Mouse (Mus musculus): Measurements from ENCODE around the gene Ppp1r3d. TPM values are rescaled to one million over a fixed set of nuclear protein-coding genes. Genes with fewer than 3 reads are reported as not detected.

Ppp1r3d gene
- polyA plus RNA-seq, 1 experiment: 4.1 TPM

DNA sequence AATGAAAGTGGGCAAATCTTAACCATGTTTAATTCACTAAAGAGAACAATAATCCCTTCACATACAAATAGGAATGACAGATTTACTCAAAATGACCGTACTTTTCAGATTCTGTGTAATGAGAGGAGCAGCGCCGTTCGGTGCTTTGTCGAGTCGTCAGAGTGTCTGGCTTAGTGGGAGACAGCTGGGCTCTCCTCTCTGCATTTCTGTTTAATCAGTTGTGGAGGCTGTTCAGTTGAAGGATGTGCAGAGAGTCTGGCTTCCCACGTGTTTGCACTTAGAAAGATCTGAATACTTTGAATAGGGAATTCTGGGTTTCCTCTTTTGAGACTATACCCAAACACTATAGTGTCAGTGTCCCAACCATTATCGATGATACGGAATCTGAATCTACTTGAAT, 23.0 kb upstream of the Ppp1r3d start:
- DNase-seq: no peak
- no peak for TF ChIP-seq POLR2A (IDR thresholded peaks at IDR 0.05; ENCODE audit: borderline replicate concordance, insufficient read depth, low read length)
- TF ChIP-seq CTCF (IDR thresholded peaks at IDR 0.05; ENCODE audit: borderline replicate concordance, insufficient read depth, low read depth, low read length): no peak
- Histone ChIP-seq H3K27ac (ENCODE audit: insufficient read depth, low read length) (no peak overlapping the region), H3K27me3 (ENCODE audit: control insufficient read depth, insufficient read depth, low read length) (no peaks in the 10 kb centered on the region), H3K4me1 (ENCODE audit: control insufficient read depth, insufficient read depth, low read length) (no peaks in the 10 kb centered on the region), H3K4me3 (replicated peaks; ENCODE audit: insufficient read depth, low read depth, low read length) (no peak overlapping the region)
- WGBS: 68% methylated on average over 9 of the region's 9 CpGs

DNA sequence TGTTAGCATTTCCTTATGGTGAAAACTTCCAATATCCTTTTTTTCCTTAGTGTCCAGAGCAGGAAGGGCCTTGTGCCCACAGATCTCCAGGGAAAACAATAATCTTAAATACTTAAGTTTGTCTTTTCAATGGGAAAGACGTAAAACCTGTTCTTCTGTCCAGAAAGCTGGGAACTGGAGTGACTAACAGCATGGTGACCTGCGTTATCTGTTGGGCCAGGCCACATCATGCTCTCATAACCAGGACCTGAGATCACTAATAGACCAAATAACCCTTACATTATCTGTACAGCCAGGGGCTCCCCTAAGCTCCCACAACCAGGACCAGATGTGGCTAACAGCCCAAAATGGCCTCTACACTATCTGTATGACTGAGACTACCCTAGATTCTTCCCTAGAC, 19.6 kb upstream of the Ppp1r3d start:
- Histone ChIP-seq H3K4me1 (ENCODE audit: control insufficient read depth, insufficient read depth, low read length) (no peaks in the 10 kb centered on the region), H3K4me3 (replicated peaks; ENCODE audit: insufficient read depth, low read depth, low read length) (no peak overlapping the region), H3K27ac (ENCODE audit: insufficient read depth, low read length) (no peak overlapping the region), H3K27me3 (ENCODE audit: control insufficient read depth, insufficient read depth, low read length) (no peaks in the 10 kb centered on the region)
- no peak for TF ChIP-seq CTCF (IDR thresholded peaks at IDR 0.05; ENCODE audit: borderline replicate concordance, insufficient read depth, low read depth, low read length)
- TF ChIP-seq POLR2A (IDR thresholded peaks at IDR 0.05; ENCODE audit: borderline replicate concordance, insufficient read depth, low read length): no peak
- DNase-seq: no peak
- WGBS: 94% methylated on average over 2 of the region's 2 CpGs

DNA sequence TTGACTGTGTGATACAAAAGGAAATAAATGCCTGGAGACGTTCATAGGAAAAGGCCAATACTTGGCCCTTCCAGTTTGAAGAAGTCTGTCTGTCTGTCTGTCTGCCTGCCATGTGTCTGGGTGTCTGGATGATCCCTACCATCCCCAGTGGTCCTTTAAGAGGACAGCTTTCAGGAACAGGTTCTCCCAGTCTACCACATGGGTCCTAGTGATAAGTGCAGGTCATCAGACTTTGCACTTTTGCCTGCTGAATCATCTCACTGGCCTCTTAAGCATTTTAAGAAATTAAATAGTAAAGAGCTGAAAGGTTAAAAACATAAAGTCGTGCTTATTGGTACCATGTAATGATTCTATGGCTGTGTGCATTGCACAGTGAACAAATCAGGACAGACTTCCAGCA, 19.2 kb upstream of the Ppp1r3d start:
- WGBS: 83% methylated on average over 2 of the region's 2 CpGs
- H3K4me3 ChIP-seq (replicated peaks; ENCODE audit: insufficient read depth, low read depth, low read length): no peak overlapping the region
- no peaks in the 10 kb centered on the region for H3K27me3 ChIP-seq (ENCODE audit: control insufficient read depth, insufficient read depth, low read length)
- no peak for DNase-seq
- TF ChIP-seq CTCF (IDR thresholded peaks at IDR 0.05; ENCODE audit: borderline replicate concordance, insufficient read depth, low read depth, low read length): no peak
- TF ChIP-seq POLR2A (IDR thresholded peaks at IDR 0.05; ENCODE audit: borderline replicate concordance, insufficient read depth, low read length): no peak
- no peak overlapping the region for H3K27ac ChIP-seq (ENCODE audit: insufficient read depth, low read length)
- H3K4me1 ChIP-seq (ENCODE audit: control insufficient read depth, insufficient read depth, low read length): no peaks in the 10 kb centered on the region

DNA sequence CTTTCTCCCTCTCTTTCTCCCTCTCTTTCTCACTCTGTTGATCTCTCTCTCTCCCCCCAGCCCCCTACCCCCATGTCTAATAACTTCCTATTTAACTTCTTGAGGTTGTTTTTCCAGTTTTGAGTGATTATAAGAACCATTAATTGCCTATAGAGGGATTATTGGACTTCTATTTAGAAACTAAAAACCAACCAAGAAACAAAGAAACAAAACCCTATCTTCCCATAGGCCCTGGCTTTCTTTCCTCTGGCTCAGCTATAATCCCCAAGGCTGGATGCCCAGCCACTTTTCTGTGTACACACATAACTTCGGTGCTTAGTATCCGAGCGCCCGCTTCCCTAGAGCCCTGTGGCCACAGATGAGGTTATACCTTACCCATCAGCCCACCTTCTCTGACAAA, 16.0 kb upstream of the Ppp1r3d start, which contains the start of gene Cdh26:
Gene Cdh26, plus strand, starts transcription at position 301 of the 400 bp plus-strand sequence.
- WGBS: 90% methylated on average over 4 of the region's 4 CpGs
- DNase-seq: no peak
- TF ChIP-seq POLR2A (IDR thresholded peaks at IDR 0.05; ENCODE audit: borderline replicate concordance, insufficient read depth, low read length): no peak
- no peak for TF ChIP-seq CTCF (IDR thresholded peaks at IDR 0.05; ENCODE audit: borderline replicate concordance, insufficient read depth, low read depth, low read length)
- H3K27ac ChIP-seq (ENCODE audit: insufficient read depth, low read length): no peak within 1 kb of the TSS
- no peaks in the 10 kb centered on the region for H3K4me1 ChIP-seq (ENCODE audit: control insufficient read depth, insufficient read depth, low read length)
- H3K4me3 ChIP-seq (replicated peaks; ENCODE audit: insufficient read depth, low read depth, low read length): no peak within 1 kb of the TSS
- no peaks in the 10 kb centered on the region for H3K27me3 ChIP-seq (ENCODE audit: control insufficient read depth, insufficient read depth, low read length)

DNA sequence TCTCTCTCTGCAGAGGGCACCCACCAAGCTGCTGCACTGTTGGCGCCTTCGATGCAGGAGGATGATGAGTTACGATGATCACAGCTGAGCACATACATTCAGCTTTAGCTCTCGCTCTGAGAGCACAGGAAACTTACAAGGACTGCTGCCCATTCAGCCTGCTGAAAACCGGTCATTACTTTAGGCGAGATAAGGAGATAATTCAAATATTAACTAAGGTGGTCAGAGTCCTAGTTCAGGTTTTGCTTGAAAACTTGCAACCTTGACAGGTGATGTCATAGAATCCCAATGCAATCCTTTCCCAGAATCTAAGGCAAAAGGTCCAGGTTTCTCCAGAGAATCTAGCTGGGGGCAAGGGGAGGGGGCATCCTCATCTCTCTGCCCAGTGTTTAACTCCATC, 15.2 kb upstream of the Ppp1r3d start:
- WGBS: 86% methylated on average over 6 of the region's 6 CpGs
- DNase-seq: no peak
- no peaks in the 10 kb centered on the region for H3K27me3 ChIP-seq (ENCODE audit: control insufficient read depth, insufficient read depth, low read length)
- no peak overlapping the region for H3K4me3 ChIP-seq (replicated peaks; ENCODE audit: insufficient read depth, low read depth, low read length)
- H3K27ac ChIP-seq (ENCODE audit: insufficient read depth, low read length): no peak overlapping the region
- no peaks in the 10 kb centered on the region for H3K4me1 ChIP-seq (ENCODE audit: control insufficient read depth, insufficient read depth, low read length)
- TF ChIP-seq CTCF (IDR thresholded peaks at IDR 0.05; ENCODE audit: borderline replicate concordance, insufficient read depth, low read depth, low read length): no peak
- TF ChIP-seq POLR2A (IDR thresholded peaks at IDR 0.05; ENCODE audit: borderline replicate concordance, insufficient read depth, low read length): no peak

DNA sequence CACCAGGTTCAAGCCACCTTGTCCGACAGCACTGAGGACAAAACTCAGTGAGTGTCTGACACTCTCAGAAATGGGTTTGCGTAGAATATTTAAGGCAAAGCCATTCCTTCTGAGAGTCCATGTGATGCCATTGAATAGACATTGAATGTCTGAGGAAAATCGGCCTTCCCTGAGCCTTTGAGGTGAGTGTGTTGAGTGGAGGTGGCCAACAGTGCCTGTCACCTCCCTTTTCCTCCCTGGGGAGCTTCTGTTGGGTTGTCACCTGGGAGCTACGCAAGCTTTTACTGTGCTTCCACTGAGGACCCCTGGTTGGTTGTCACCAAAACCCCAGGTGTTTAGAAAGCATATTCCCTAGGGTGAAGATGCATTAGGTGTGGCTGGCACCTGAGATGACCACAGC, 14.4 kb upstream of the Ppp1r3d start:
- 94% methylated on average over 4 of the region's 4 CpGs for WGBS
- DNase-seq: no peak
- Histone ChIP-seq H3K27me3 (ENCODE audit: control insufficient read depth, insufficient read depth, low read length) (no peaks in the 10 kb centered on the region), H3K4me3 (replicated peaks; ENCODE audit: insufficient read depth, low read depth, low read length) (no peak overlapping the region), H3K27ac (ENCODE audit: insufficient read depth, low read length) (no peak overlapping the region), H3K4me1 (ENCODE audit: control insufficient read depth, insufficient read depth, low read length) (no peaks in the 10 kb centered on the region)
- TF ChIP-seq POLR2A (IDR thresholded peaks at IDR 0.05; ENCODE audit: borderline replicate concordance, insufficient read depth, low read length) (no peak), CTCF (IDR thresholded peaks at IDR 0.05; ENCODE audit: borderline replicate concordance, insufficient read depth, low read depth, low read length) (no peak)

DNA sequence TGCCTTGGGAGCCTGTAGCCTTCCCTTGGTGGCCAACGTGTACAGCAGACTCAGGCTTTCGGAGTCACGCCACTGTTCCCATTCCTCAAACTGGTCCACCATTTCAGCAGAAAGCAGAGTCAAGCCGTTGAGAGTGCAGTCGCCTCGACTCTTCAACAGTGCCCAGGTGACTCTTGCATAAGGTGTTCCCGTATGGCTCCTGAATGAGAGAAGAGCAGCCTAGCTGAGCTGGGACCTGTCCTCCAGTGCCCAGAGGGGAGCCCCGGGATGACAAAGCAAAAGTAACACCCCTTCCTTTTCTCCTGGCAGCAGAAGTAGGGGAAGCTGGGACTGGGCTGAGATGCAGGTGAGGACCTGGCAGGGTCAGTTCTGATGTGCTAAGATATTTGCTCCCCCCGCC, 13.9 kb upstream of the Ppp1r3d start:
- TF ChIP-seq POLR2A (IDR thresholded peaks at IDR 0.05; ENCODE audit: borderline replicate concordance, insufficient read depth, low read length): no peak
- no peak for TF ChIP-seq CTCF (IDR thresholded peaks at IDR 0.05; ENCODE audit: borderline replicate concordance, insufficient read depth, low read depth, low read length)
- WGBS: 83% methylated on average over 9 of the region's 9 CpGs
- Histone ChIP-seq H3K27me3 (ENCODE audit: control insufficient read depth, insufficient read depth, low read length) (no peaks in the 10 kb centered on the region), H3K27ac (ENCODE audit: insufficient read depth, low read length) (no peak overlapping the region), H3K4me1 (ENCODE audit: control insufficient read depth, insufficient read depth, low read length) (no peaks in the 10 kb centered on the region), H3K4me3 (replicated peaks; ENCODE audit: insufficient read depth, low read depth, low read length) (no peak overlapping the region)
- DNase-seq: no peak

DNA sequence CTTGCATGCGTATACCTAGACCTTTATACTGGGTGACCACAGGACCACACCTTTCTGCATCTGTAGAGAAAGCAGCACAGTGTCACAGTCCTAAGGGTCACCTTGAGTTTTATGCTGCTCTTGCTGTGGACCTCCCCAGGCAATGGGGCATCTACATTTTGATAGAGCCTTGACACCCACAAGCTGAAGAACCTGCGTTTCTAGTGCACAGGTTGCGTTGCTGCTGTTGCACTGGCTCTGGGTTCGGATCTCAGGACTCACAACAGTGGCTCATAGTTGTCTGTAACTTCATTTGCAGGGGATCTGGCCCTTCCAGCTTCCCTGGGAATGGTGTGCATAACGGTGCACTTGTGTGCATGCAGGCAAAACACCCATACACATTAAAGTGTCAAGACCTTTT, 12.9 kb upstream of the Ppp1r3d start:
- DNase-seq: no peak

More for the DNA sequence above, 12.9 kb upstream of the Ppp1r3d start:
- 81% methylated on average over 5 of the region's 5 CpGs for WGBS
- H3K4me3 ChIP-seq (replicated peaks; ENCODE audit: insufficient read depth, low read depth, low read length): no peak overlapping the region
- no peaks in the 10 kb centered on the region for H3K27me3 ChIP-seq (ENCODE audit: control insufficient read depth, insufficient read depth, low read length)
- TF ChIP-seq CTCF (IDR thresholded peaks at IDR 0.05; ENCODE audit: borderline replicate concordance, insufficient read depth, low read depth, low read length): no peak
- H3K27ac ChIP-seq (ENCODE audit: insufficient read depth, low read length): no peak overlapping the region
- no peaks in the 10 kb centered on the region for H3K4me1 ChIP-seq (ENCODE audit: control insufficient read depth, insufficient read depth, low read length)
